Comparison of ENCODE assay signal across 14 mouse cellular contexts in genomic region chr14:79288280-79288679, GRCm38 (mm10). TPM values are rescaled to one million over a fixed set of nuclear protein-coding genes. Genes with fewer than 3 reads are reported as not detected.
DNase-seq lines count a peak whose midpoint lies in the region; ATAC-seq and TF ChIP-seq lines count a peak whose summit lies in the region.
"Had no signal": no experiment of that assay in that cellular context is flagged by ENCODE, and none has a peak within 500 bp of the region (broad histone marks: within the 10 kb centered on the region; RNA-seq: fewer than 3 reads in every experiment).

No protein-coding gene starts in this region.

- H3K27ac ChIP-seq in hindbrain, postnatal 0 days, result no peak overlapping the region
- no peak overlapping the region for H3K27ac ChIP-seq in hindbrain, embryonic 10.5 days
- H3K27ac ChIP-seq in bone marrow macrophage, adult 2 months (ENCODE audit: insufficient read depth, low read depth, low read length), result no peak overlapping the region
- H3K27ac ChIP-seq: hindbrain, embryonic 14.5 days had no signal

- H3K4me2 ChIP-seq in hindbrain, postnatal 0 days (ENCODE audit: low read depth, low read length), result no peak overlapping the region
- H3K4me2 ChIP-seq: hindbrain, embryonic 14.5 days had no signal

- no peak for DNase-seq in hindbrain, postnatal 0 days (ENCODE audit: low spot score)
- DNase-seq in hindbrain, embryonic 10.5 days (ENCODE audit: low spot score), result no peak
- peak; percentile 64 for DNase-seq in CD4-positive helper T cell, adult 2 months (ENCODE audit: low read depth, low spot score)
- peak; percentile 78 for DNase-seq in naive thymus-derived CD4-positive, alpha-beta T cell, adult 2 months (ENCODE audit: low read depth)
- DNase-seq in urinary bladder, postnatal 14 days (ENCODE audit: low spot score), result no peak
- DNase-seq in urinary bladder, adult 2 months (ENCODE audit: low spot score), result no peak
- DNase-seq: gastrocnemius, postnatal 10 days; layer of hippocampus, adult 9-11 months had no signal

- no peaks in the 10 kb centered on the region for H3K27me3 ChIP-seq in hindbrain, postnatal 0 days (ENCODE audit: insufficient read depth, low read length)
- H3K27me3 ChIP-seq in hindbrain, embryonic 10.5 days (ENCODE audit: insufficient read depth, poor library complexity, severe bottlenecking), result peaks cover 11% of the 10 kb centered on the region; the same call in 1 of the 2 replicates

- no peak for ATAC-seq in hindbrain, postnatal 0 days
- ATAC-seq in megakaryocyte, adult 5-6 weeks (ENCODE audit: poor library complexity, severe bottlenecking), result no peak; the same call in 1 of the 2 replicates

- H3K9me3 ChIP-seq in hindbrain, postnatal 0 days (ENCODE audit: low read length), result no peaks in the 10 kb centered on the region
- no peaks in the 10 kb centered on the region for H3K9me3 ChIP-seq in hindbrain, embryonic 10.5 days

- TF ChIP-seq CTCF in hindbrain, postnatal 0 days (IDR thresholded peaks at IDR 0.05; ENCODE audit: low read depth), result peak; percentile 59
- TF ChIP-seq CTCF in bone marrow macrophage, adult 2 months (IDR thresholded peaks at IDR 0.05; ENCODE audit: low read depth, low read length), result peak; percentile 43

- no peak for TF ChIP-seq POLR2A in bone marrow macrophage, adult 2 months (IDR thresholded peaks at IDR 0.05; ENCODE audit: borderline replicate concordance, low read depth, low read length)

- H3K36me3 ChIP-seq in hindbrain, postnatal 0 days (ENCODE audit: insufficient read depth, low read length), result no peaks in the 10 kb centered on the region
- no peaks in the 10 kb centered on the region for H3K36me3 ChIP-seq in hindbrain, embryonic 10.5 days

- H3K4me1 ChIP-seq in hindbrain, postnatal 0 days (ENCODE audit: insufficient read depth, low read length), result peaks cover 11% of the 10 kb centered on the region
- peaks cover 32% of the 10 kb centered on the region for H3K4me1 ChIP-seq in hindbrain, embryonic 10.5 days (replicated peaks)
- peaks cover 23% of the 10 kb centered on the region for H3K4me1 ChIP-seq in bone marrow macrophage, adult 2 months (ENCODE audit: control insufficient read depth, insufficient read depth, low read length)

- H3K9ac ChIP-seq in hindbrain, postnatal 0 days (replicated peaks; ENCODE audit: low read length), result no peak overlapping the region
- H3K9ac ChIP-seq: hindbrain, embryonic 14.5 days had no signal

- no peak overlapping the region for H3K4me3 ChIP-seq in hindbrain, postnatal 0 days (ENCODE audit: low read length)
- no peak overlapping the region for H3K4me3 ChIP-seq in hindbrain, embryonic 10.5 days
- no peak overlapping the region for H3K4me3 ChIP-seq in bone marrow macrophage, adult 2 months (ENCODE audit: insufficient read depth, low read length)

- 66% methylated on average over 3 of the region's 3 CpGs for WGBS in hindbrain, postnatal 0 days
- WGBS in hindbrain, embryonic 10.5 days, result 67% methylated on average over 3 of the region's 3 CpGs

RNA-seq across cellular contexts. Expression of gene Rgcc, which starts 13.2 kb away (rescaled TPM):
- total RNA-seq in hindbrain, postnatal 0 days (2014; rRNA removed), result 68.6 and 74.4 TPM in 2 replicates
- polyA plus RNA-seq in hindbrain, postnatal 0 days (2015; fragmentation: Nextera tagmentation; extraction: Ambion mirVana), result 43.3 and 55.1 TPM in 2 replicates
- 26.2 and 52.1 TPM in 2 replicates for polyA plus RNA-seq in hindbrain, embryonic 10.5 days (2016; fragmentation: Nextera tagmentation; extraction: Ambion mirVana)
- polyA plus RNA-seq in bone marrow macrophage, adult 2 months (2012; ENCODE audit: insufficient read depth, insufficient read length, missing spikeins), result 0.60 TPM in 1 of 2 replicates, not detected in the other
- polyA plus RNA-seq in urinary bladder, adult 2 months (2012; rRNA removed), result 13.4 and 20.1 TPM in 2 replicates
- 11.7 and 13.7 TPM in 2 replicates for total RNA-seq in megakaryocyte, adult 5-6 weeks (2015)
- 12.4 and 12.8 TPM in 2 replicates for total RNA-seq in megakaryocyte, adult 5-6 weeks (2017)

RNA-seq across cellular contexts. Expression of gene Zfp957, which starts 41.1 kb away (rescaled TPM):
- not detected in 2 replicates for total RNA-seq in hindbrain, postnatal 0 days (2014; rRNA removed)
- polyA plus RNA-seq in hindbrain, postnatal 0 days (2015; fragmentation: Nextera tagmentation; extraction: Ambion mirVana), result not detected in 2 replicates
- not detected in 2 replicates for polyA plus RNA-seq in hindbrain, embryonic 10.5 days (2016; fragmentation: Nextera tagmentation; extraction: Ambion mirVana)
- not detected in 2 replicates for polyA plus RNA-seq in bone marrow macrophage, adult 2 months (2012; ENCODE audit: insufficient read depth, insufficient read length, missing spikeins)
- not detected in 2 replicates for polyA plus RNA-seq in urinary bladder, adult 2 months (2012; rRNA removed)
- not detected in 2 replicates for total RNA-seq in megakaryocyte, adult 5-6 weeks (2015)
- not detected in 2 replicates for total RNA-seq in megakaryocyte, adult 5-6 weeks (2017)
- total RNA-seq: gastrocnemius, postnatal 10 days had no signal
- polyA plus RNA-seq: embryonic facial prominence, embryonic 14.5 days; hindbrain, embryonic 14.5 days; lung, embryonic 16.5 days; neural tube, embryonic 11.5 days had no signal

Comparison
In these comparisons a context has a peak if more than half of its experiments do, and no peak if none do; other contexts are left out.
1. DNase-seq: peak in CD4-positive helper T cell, adult 2 months (single experiment) and naive thymus-derived CD4-positive, alpha-beta T cell, adult 2 months (single experiment); none in hindbrain, postnatal 0 days (single experiment), hindbrain, embryonic 10.5 days (single experiment), urinary bladder, postnatal 14 days (single experiment) and urinary bladder, adult 2 months (single experiment).